Mouse (Mus musculus): ENCODE results near the gene Sez6l. TPM values are rescaled to one million over a fixed set of nuclear protein-coding genes. Genes with fewer than 3 reads are reported as not detected.

The Sez6l gene
- total and polyA plus RNA-seq, 3 experiments, result not detected

- DNase-seq (ENCODE audit: extremely low read depth), result no peak
- Histone ChIP-seq H3K4me2 (ENCODE audit: insufficient read depth, low read depth, poor library complexity, severe bottlenecking) (no peak overlapping the region), H3K27me3 (replicated peaks) (no peaks in the 10 kb centered on the region), H3K9me3 (replicated peaks; ENCODE audit: low read length) (peaks cover 97% of the 10 kb centered on the region), H3K4me1 (ENCODE audit: control insufficient read depth in 1 of 2, insufficient read depth in 2 of 2) (no peaks in the 10 kb centered on the region; a peak in 1 of 4 replicates), H3K36me3 (replicated peaks in 1 of 2; ENCODE audit: control insufficient read depth in 1 of 2, insufficient read depth in 1 of 2, low read length in 1 of 2) (no peaks in the 10 kb centered on the region), H3K27ac (ENCODE audit: insufficient read depth, low read depth) (no peak overlapping the region), H3K79me2 (replicated peaks; ENCODE audit: control insufficient read depth, extremely low read depth, insufficient read depth, poor library complexity, severe bottlenecking) (no peaks in the 10 kb centered on the region), H3K9ac (ENCODE audit: insufficient read depth, low read depth) (no peak overlapping the region), H3K4me3 (replicated peaks in 1 of 3; ENCODE audit: low read depth in 2 of 3, low read length in 2 of 3, poor library complexity in 1 of 3) (no peak overlapping the region)
- TF ChIP-seq RCOR1 (conservative IDR thresholded peaks at IDR 0.05; ENCODE audit: low read depth, low read length) (no peak), POLR2A (IDR thresholded peaks at IDR 0.05; ENCODE audit: low read depth, low read length) (no peak), ELF1 (IDR thresholded peaks at IDR 0.05; ENCODE audit: low read depth, low read length) (no peak), ZC3H11A (IDR thresholded peaks at IDR 0.05; ENCODE audit: low read depth, low read length) (no peak), NELFE (IDR thresholded peaks at IDR 0.05; ENCODE audit: low read depth, low read length) (no peak), BHLHE40 (IDR thresholded peaks at IDR 0.05; ENCODE audit: low read depth, low read length) (no peak), GABPA (IDR thresholded peaks at IDR 0.05; ENCODE audit: insufficient replicate concordance, low read depth, low read length) (no peak), CTCF (conservative IDR thresholded peaks at IDR 0.05 in 1 of 2, IDR thresholded peaks at IDR 0.05 in 1 of 2; ENCODE audit: low read depth in 2 of 2, low read length in 2 of 2) (no peak), JUN (IDR thresholded peaks at IDR 0.05; ENCODE audit: insufficient read depth, low read depth, low read length) (no peak), IRF4 (IDR thresholded peaks at IDR 0.05; ENCODE audit: low read depth, low read length) (no peak), EP300 (IDR thresholded peaks at IDR 0.05; ENCODE audit: low read length) (no peak), ETS1 (conservative IDR thresholded peaks at IDR 0.05; ENCODE audit: low read depth, low read length) (no peak), ZNF384 (IDR thresholded peaks at IDR 0.05; ENCODE audit: low read depth, low read length) (no peak)
- in situ Hi-C loops (cut with MboI; ENCODE audit: low pct_ligation_motif_present, low pct_unique_long_range_greater_than_20kb, low sequenced_read_pairs) (no loop called here), dilution Hi-C loops (cut with MboI; ENCODE audit: extremely low pct_ligation_motif_present, extremely low pct_unique_long_range_greater_than_20kb, low sequenced_read_pairs) (no loop called here)
These were observed 11.5 kb downstream of the Sez6l start for GRCm38 (mm10) chr5:112565489-112565888.

GRCm38 (mm10) chr5:112565083-112565482 lies 11.9 kb downstream of the Sez6l start:
- TF ChIP-seq KAT2A (IDR thresholded peaks at IDR 0.05; ENCODE audit: insufficient replicate concordance, low read length), result no peak
- H3K4me1 ChIP-seq (ENCODE audit: control insufficient read depth in 1 of 2, insufficient read depth in 2 of 2), result no peaks in the 10 kb centered on the region; a peak in 1 of 4 replicates
- in situ Hi-C loops (cut with MboI; ENCODE audit: low pct_ligation_motif_present, low pct_unique_long_range_greater_than_20kb, low sequenced_read_pairs) (no loop called here), dilution Hi-C loops (cut with MboI; ENCODE audit: extremely low pct_ligation_motif_present, extremely low pct_unique_long_range_greater_than_20kb, low sequenced_read_pairs) (no loop called here)
- H3K9me3 ChIP-seq (replicated peaks; ENCODE audit: low read length), result peaks cover 98% of the 10 kb centered on the region
- H3K27ac ChIP-seq (ENCODE audit: insufficient read depth, low read depth), result no peak overlapping the region
- H3K4me2 ChIP-seq (ENCODE audit: insufficient read depth, low read depth, poor library complexity, severe bottlenecking), result no peak overlapping the region
- no peak overlapping the region for H3K4me3 ChIP-seq (replicated peaks in 1 of 3; ENCODE audit: low read depth in 2 of 3, low read length in 2 of 3, poor library complexity in 1 of 3)
- DNase-seq (ENCODE audit: extremely low read depth), result no peak
- H3K27me3 ChIP-seq (replicated peaks), result no peaks in the 10 kb centered on the region
- H3K9ac ChIP-seq (ENCODE audit: insufficient read depth, low read depth), result no peak overlapping the region
- H3K36me3 ChIP-seq (replicated peaks in 1 of 2; ENCODE audit: control insufficient read depth in 1 of 2, insufficient read depth in 1 of 2, low read length in 1 of 2), result no peaks in the 10 kb centered on the region
- no peaks in the 10 kb centered on the region for H3K79me2 ChIP-seq (replicated peaks; ENCODE audit: control insufficient read depth, extremely low read depth, insufficient read depth, poor library complexity, severe bottlenecking)

- Histone ChIP-seq H3K79me2 (replicated peaks; ENCODE audit: control insufficient read depth, extremely low read depth, insufficient read depth, poor library complexity, severe bottlenecking) (no peaks in the 10 kb centered on the region), H3K9ac (ENCODE audit: insufficient read depth, low read depth) (no peak overlapping the region), H3K27me3 (replicated peaks) (no peaks in the 10 kb centered on the region), H3K27ac (ENCODE audit: insufficient read depth, low read depth) (no peak overlapping the region), H3K9me3 (replicated peaks; ENCODE audit: low read length) (peaks cover 92% of the 10 kb centered on the region), H3K4me2 (ENCODE audit: insufficient read depth, low read depth, poor library complexity, severe bottlenecking) (no peak overlapping the region), H3K36me3 (replicated peaks in 1 of 2; ENCODE audit: control insufficient read depth in 1 of 2, insufficient read depth in 1 of 2, low read length in 1 of 2) (no peaks in the 10 kb centered on the region), H3K4me3 (replicated peaks in 1 of 3; ENCODE audit: low read depth in 2 of 3, low read length in 2 of 3, poor library complexity in 1 of 3) (no peak overlapping the region), H3K4me1 (ENCODE audit: control insufficient read depth in 1 of 2, insufficient read depth in 2 of 2) (no peaks in the 10 kb centered on the region; a peak in 1 of 4 replicates)
- in situ Hi-C loops (cut with MboI; ENCODE audit: low pct_ligation_motif_present, low pct_unique_long_range_greater_than_20kb, low sequenced_read_pairs) (no loop called here), dilution Hi-C loops (cut with MboI; ENCODE audit: extremely low pct_ligation_motif_present, extremely low pct_unique_long_range_greater_than_20kb, low sequenced_read_pairs) (no loop called here)
- TF ChIP-seq ETS1 (conservative IDR thresholded peaks at IDR 0.05; ENCODE audit: low read depth, low read length) (no peak), ZC3H11A (IDR thresholded peaks at IDR 0.05; ENCODE audit: low read depth, low read length) (no peak), RAD21 (IDR thresholded peaks at IDR 0.05; ENCODE audit: low read depth, low read length) (no peak), UBTF (IDR thresholded peaks at IDR 0.05; ENCODE audit: low read depth, low read length) (no peak), MAX (IDR thresholded peaks at IDR 0.05; ENCODE audit: low read length) (no peak), HCFC1 (IDR thresholded peaks at IDR 0.05; ENCODE audit: low read depth, low read length) (no peak), MYC (IDR thresholded peaks at IDR 0.05; ENCODE audit: low read depth, low read length) (no peak), NELFE (IDR thresholded peaks at IDR 0.05; ENCODE audit: low read depth, low read length) (no peak)
- DNase-seq (ENCODE audit: extremely low read depth), result no peak
These were observed 16.0 kb downstream of the Sez6l start for GRCm38 (mm10) chr5:112560869-112561499.
